Mouse (Mus musculus) heart, embryonic 10.5 days (tissue): ENCODE results near the gene Faf2. TPM values are rescaled to one million over a fixed set of nuclear protein-coding genes. Genes with fewer than 3 reads are reported as not detected.

Experiments
- DNase-seq: peaks from one replicate; pipeline ENCODE4 v3.0.0-alpha.2; 2017; ENCODE audit warnings: low spot score
- H3K27ac ChIP-seq: fragments of 300-500 bp; sonication (generic); 2 replicates; pipeline ENCODE4 v1.5.1; 2016; ENCODE audit warnings: mild to moderate bottlenecking
- H3K27me3 ChIP-seq: fragments of 300-500 bp; sonication (generic); 2 replicates; pipeline ENCODE4 v1.6.1; 2016; ENCODE audit warnings: mild to moderate bottlenecking; ENCODE audit not compliant: poor library complexity, insufficient read depth, severe bottlenecking
- H3K36me3 ChIP-seq: fragments of 300-500 bp; sonication (generic); 2 replicates; pipeline ENCODE4 v1.6.1; 2016; ENCODE audit warnings: mild to moderate bottlenecking, moderate library complexity
- H3K4me1 ChIP-seq: fragments of 300-500 bp; sonication (generic); 2 replicates; pipeline ENCODE4 v1.6.1; 2016; ENCODE audit warnings: mild to moderate bottlenecking
- H3K4me3 ChIP-seq: fragments of 300-500 bp; sonication (generic); 2 replicates; pipeline ENCODE4 v1.5.1; 2016; ENCODE audit warnings: mild to moderate bottlenecking, moderate library complexity
- H3K9me3 ChIP-seq: fragments of 300-500 bp; sonication (generic); 2 replicates; pipeline ENCODE4 v1.6.1; 2016; ENCODE audit warnings: mild to moderate bottlenecking, moderate library complexity
- WGBS: fragments of 180-500 bp; shearing (Covaris S2); methylation state at CpG from one replicate; pipeline ENCODE4 v1.1.7; 2016; 5-methylcytosine and 5-hydroxymethylcytosine counted together
- polyA plus RNA-seq: library from polyadenylated mRNA; unstranded; fragments of >200 nt; fragmentation: Nextera tagmentation; extraction: Ambion mirVana; gene quantifications from 2 replicates; pipeline ENCODE4 v1.2.1, GENCODE M21; 2016

Gene Faf2
- polyA plus RNA-seq, 1 experiment from 2014 or later: 68.8 TPM

GRCm38 (mm10) chr13:54664509-54664908, 42.9 kb downstream of the Faf2 start:
- no peak overlapping the region for H3K27ac ChIP-seq
- no peaks in the 10 kb centered on the region for H3K9me3 ChIP-seq
- H3K4me3 ChIP-seq: no peak overlapping the region
- peaks cover 71% of the 10 kb centered on the region for H3K36me3 ChIP-seq
- H3K4me1 ChIP-seq: no peaks in the 10 kb centered on the region
- no peak for DNase-seq
- 88% methylated on average over 1 of the region's 1 CpGs for WGBS
- H3K27me3 ChIP-seq: no peaks in the 10 kb centered on the region

- H3K36me3 ChIP-seq: peaks cover 65% of the 10 kb centered on the region
- WGBS: 91% methylated on average over 7 of the region's 7 CpGs
- H3K4me1 ChIP-seq: no peaks in the 10 kb centered on the region
- no peaks in the 10 kb centered on the region for H3K9me3 ChIP-seq
- H3K27me3 ChIP-seq: no peaks in the 10 kb centered on the region
- DNase-seq: no peak
- no peak overlapping the region for H3K4me3 ChIP-seq
- H3K27ac ChIP-seq: no peak overlapping the region
Measured at GRCm38 (mm10) chr13:54665062-54665461, 43.5 kb downstream of the Faf2 start.

GRCm38 (mm10) chr13:54670491-54670890, 48.9 kb downstream of the Faf2 start:
- H3K27me3 ChIP-seq: no peaks in the 10 kb centered on the region
- H3K9me3 ChIP-seq: no peaks in the 10 kb centered on the region
- no peak for DNase-seq
- no peak overlapping the region for H3K27ac ChIP-seq
- peaks cover 20% of the 10 kb centered on the region for H3K36me3 ChIP-seq
- H3K4me3 ChIP-seq: no peak overlapping the region
- peaks cover 4% of the 10 kb centered on the region; the same call in 1 of the 2 replicates for H3K4me1 ChIP-seq
- 60% methylated on average over 2 of the region's 2 CpGs for WGBS

- H3K4me3 ChIP-seq: no peak overlapping the region
- H3K4me1 ChIP-seq: peaks cover 6% of the 10 kb centered on the region; the same call in 1 of the 2 replicates
- H3K27ac ChIP-seq: no peak overlapping the region
- no peak for DNase-seq
- peaks cover 26% of the 10 kb centered on the region for H3K36me3 ChIP-seq
- whole genome bisulfite sequencing: 59% methylated on average over 11 of the region's 11 CpGs
- no peaks in the 10 kb centered on the region for H3K9me3 ChIP-seq
- H3K27me3 ChIP-seq: no peaks in the 10 kb centered on the region
Measured at GRCm38 (mm10) chr13:54675895-54676590, 54.5 kb downstream of the Faf2 start.

DNA sequence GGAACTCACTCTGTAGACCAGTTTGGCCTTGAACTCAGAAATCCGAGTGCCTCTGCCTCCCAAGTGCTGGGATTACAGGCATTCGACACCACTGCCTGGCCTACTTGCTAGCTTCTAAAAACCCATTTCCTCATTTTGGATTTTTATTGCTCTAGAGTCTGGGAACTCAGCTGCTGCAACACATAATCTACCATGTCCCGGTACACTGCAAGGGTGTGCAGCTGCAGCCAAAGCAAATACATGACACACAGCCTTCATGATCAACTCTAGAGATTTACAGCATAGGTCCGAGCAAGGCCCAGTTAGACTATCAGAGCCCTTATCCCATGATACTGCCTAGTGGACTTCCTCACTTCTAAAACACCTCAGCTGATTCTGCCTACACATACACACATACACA, 56.7 kb downstream of the Faf2 start:
- Histone ChIP-seq H3K27ac (no peak overlapping the region), H3K36me3 (peaks cover 48% of the 10 kb centered on the region), H3K27me3 (no peaks in the 10 kb centered on the region), H3K4me1 (peaks cover 14% of the 10 kb centered on the region), H3K9me3 (no peaks in the 10 kb centered on the region), H3K4me3 (no peak overlapping the region)
- DNase-seq: no peak
- WGBS: 74% methylated on average over 4 of the region's 4 CpGs

GRCm38 (mm10) chr13:54680184-54680853, 58.7 kb downstream of the Faf2 start:
- no peaks in the 10 kb centered on the region for H3K9me3 ChIP-seq
- H3K4me1 ChIP-seq: peaks cover 28% of the 10 kb centered on the region
- no peaks in the 10 kb centered on the region for H3K27me3 ChIP-seq
- WGBS: 71% methylated on average over 17 of the region's 17 CpGs
- H3K27ac ChIP-seq: peak overlapping the region; percentile 52; the same call in 1 of the 2 replicates
- peak; percentile 89 for DNase-seq
- 0 out of 2 replicates have a peak overlapping the region, but pooled peaks have one; percentile 9 for H3K4me3 ChIP-seq
- H3K36me3 ChIP-seq: peaks cover 65% of the 10 kb centered on the region

- peaks cover 37% of the 10 kb centered on the region for H3K4me1 ChIP-seq
- no peak overlapping the region for H3K4me3 ChIP-seq
- no peaks in the 10 kb centered on the region for H3K27me3 ChIP-seq
- no peaks in the 10 kb centered on the region for H3K9me3 ChIP-seq
- peaks cover 65% of the 10 kb centered on the region for H3K36me3 ChIP-seq
- WGBS: 84% methylated on average over 8 of the region's 8 CpGs
- peak overlapping the region; percentile 52 for H3K27ac ChIP-seq
- DNase-seq: no peak
Measured at GRCm38 (mm10) chr13:54681291-54681690, 59.7 kb downstream of the Faf2 start.

GRCm38 (mm10) chr13:54683301-54683700, 61.7 kb downstream of the Faf2 start:
- Histone ChIP-seq H3K36me3 (peaks cover 65% of the 10 kb centered on the region), H3K4me3 (no peak overlapping the region), H3K9me3 (no peaks in the 10 kb centered on the region), H3K4me1 (peaks cover 44% of the 10 kb centered on the region), H3K27ac (no peak overlapping the region), H3K27me3 (no peaks in the 10 kb centered on the region)
- no peak for DNase-seq
- 94% methylated on average over 3 of the region's 3 CpGs for WGBS

- Histone ChIP-seq H3K4me3 (no peak overlapping the region), H3K36me3 (peaks cover 57% of the 10 kb centered on the region), H3K4me1 (peaks cover 52% of the 10 kb centered on the region), H3K27ac (0 out of 2 replicates have a peak overlapping the region, but pooled peaks have one; percentile 37), H3K27me3 (no peaks in the 10 kb centered on the region), H3K9me3 (no peaks in the 10 kb centered on the region)
- no peak for DNase-seq
- 77% methylated on average over 3 of the region's 3 CpGs for WGBS
Measured at GRCm38 (mm10) chr13:54684140-54684896, 62.7 kb downstream of the Faf2 start.

- WGBS: 47% methylated on average over 2 of the region's 2 CpGs
- no peaks in the 10 kb centered on the region for H3K27me3 ChIP-seq
- H3K9me3 ChIP-seq: no peaks in the 10 kb centered on the region
- peaks cover 52% of the 10 kb centered on the region for H3K4me1 ChIP-seq
- DNase-seq: no peak
- peak overlapping the region; percentile 24; the same call in 1 of the 2 replicates for H3K27ac ChIP-seq
- H3K36me3 ChIP-seq: peaks cover 48% of the 10 kb centered on the region
- peak overlapping the region; percentile 93 for H3K4me3 ChIP-seq
Measured at GRCm38 (mm10) chr13:54685174-54685573, 63.6 kb downstream of the Faf2 start.

DNA sequence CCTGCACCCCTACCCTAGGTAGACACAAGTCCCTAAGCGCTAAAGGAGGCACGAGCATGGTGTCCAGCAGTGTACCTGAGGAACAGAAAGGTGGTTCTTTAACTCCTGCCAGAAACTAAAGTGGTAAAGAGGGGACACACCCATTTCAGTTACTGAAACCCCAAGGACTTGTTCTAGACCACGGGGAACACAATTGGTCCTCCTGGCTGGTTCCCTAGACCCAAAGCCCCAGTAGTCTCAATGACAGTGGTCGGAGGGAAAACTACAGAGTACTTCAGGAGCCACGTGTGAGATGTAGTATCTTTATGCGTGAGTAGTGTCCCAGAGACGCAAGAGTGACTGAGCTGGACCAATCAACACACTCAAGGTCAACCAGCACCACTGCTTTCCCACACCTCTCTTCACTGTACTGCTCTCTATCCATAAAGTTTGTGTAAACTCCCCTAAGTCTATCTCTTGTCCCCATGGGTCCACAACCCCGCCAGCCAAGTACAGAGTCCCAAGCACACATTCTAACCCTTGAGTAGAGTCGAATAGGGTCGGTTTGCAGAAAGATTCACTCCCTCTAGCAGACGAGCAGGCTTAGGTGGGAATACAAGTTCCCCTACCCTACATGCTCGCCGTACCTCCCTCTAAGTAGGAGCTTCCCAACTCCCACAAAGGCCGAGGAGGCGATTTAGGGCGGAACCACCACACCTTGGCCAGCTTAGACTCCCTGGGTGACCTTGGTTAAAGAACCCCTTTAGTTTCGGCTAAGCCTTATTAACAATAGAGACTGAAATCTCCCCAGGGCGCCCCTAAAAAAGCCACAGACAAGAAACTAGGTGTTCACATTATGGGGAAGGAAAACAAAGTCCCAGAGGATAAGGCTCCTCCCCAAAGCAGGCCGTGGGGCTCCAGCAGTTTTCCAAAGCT, 64.8 kb downstream of the Faf2 start:
- no peak for DNase-seq
- Histone ChIP-seq H3K9me3 (no peaks in the 10 kb centered on the region), H3K27ac (peak overlapping the region; percentile 98), H3K27me3 (no peaks in the 10 kb centered on the region), H3K4me3 (peak overlapping the region; percentile 93), H3K36me3 (peaks cover 36% of the 10 kb centered on the region), H3K4me1 (peaks cover 49% of the 10 kb centered on the region)
- 7% methylated on average over 19 of the region's 19 CpGs for WGBS

DNA sequence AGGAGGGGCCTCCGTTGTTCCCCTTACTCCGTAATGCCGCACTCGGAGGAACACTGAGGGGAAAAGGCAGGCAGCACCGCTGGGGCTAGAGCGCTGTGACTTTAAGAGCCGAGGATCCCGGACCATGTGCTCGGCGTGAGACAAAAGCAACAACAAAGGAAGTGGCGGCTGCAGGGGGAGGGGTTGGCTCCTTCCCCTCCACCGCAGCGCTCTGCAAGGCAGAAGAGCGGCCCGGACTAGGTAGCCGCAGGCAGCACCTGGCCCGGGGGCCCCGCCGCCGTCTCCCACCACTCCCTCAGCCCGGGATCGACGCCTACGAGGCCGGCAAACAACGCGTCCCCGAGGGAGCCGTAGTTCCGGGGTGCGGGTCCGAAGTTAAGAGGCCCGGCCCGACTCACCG, 65.5 kb downstream of the Faf2 start:
- DNase-seq: peak; percentile 92
- peaks cover 48% of the 10 kb centered on the region for H3K4me1 ChIP-seq
- peak overlapping the region; percentile 93 for H3K4me3 ChIP-seq
- no peaks in the 10 kb centered on the region for H3K27me3 ChIP-seq
- H3K27ac ChIP-seq: peak overlapping the region; percentile 98
- WGBS: 0% methylated on average over 35 of the region's 35 CpGs
- peaks cover 29% of the 10 kb centered on the region for H3K36me3 ChIP-seq
- H3K9me3 ChIP-seq: no peaks in the 10 kb centered on the region
